Mouse (Mus musculus) T-cell, adult 2 months (primary cell): ENCODE results near the gene Snx3.

Experiments
- DNase-seq: peaks from one replicate; pipeline ENCODE4 v3.0.0; 2022; ENCODE audit warnings: low spot score

Snx3 gene

GRCm38 (mm10) chr10:42578698-42579474, 77.1 kb downstream of the Snx3 start:
- no peak for DNase-seq

DNA sequence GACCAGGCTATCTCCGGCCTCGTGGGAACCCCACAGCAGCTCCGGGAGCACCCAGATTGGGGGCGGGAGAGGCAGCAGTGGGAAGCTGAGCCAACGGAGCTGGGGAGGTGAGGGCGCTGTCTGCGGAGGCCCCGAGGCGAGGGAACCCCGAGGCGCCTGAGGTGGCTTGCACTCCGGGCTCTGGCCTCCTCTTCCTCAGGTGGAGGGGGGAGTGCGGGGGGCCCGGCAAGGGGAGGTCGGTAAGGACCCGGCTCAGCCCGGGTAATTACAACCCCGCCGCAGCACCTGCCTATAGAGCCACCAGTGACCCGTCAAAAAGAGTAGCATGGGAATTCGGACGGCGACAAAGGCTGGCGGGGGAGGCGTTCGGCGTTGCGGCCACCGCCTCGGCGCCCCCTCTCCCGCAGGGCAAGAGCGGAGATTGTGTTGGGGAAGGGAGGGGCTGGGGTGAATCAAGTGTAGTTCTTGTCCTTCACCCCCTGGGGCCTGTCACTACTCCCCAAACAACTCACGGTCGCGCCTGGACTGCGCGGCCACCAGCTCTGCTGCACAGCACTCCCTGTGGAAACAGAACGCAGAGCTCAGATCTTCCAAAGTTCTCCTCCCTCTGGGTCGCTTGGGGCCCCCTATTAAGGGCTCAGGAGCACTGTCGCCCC, 77.8 kb downstream of the Snx3 start:
- DNase-seq, result no peak

DNA sequence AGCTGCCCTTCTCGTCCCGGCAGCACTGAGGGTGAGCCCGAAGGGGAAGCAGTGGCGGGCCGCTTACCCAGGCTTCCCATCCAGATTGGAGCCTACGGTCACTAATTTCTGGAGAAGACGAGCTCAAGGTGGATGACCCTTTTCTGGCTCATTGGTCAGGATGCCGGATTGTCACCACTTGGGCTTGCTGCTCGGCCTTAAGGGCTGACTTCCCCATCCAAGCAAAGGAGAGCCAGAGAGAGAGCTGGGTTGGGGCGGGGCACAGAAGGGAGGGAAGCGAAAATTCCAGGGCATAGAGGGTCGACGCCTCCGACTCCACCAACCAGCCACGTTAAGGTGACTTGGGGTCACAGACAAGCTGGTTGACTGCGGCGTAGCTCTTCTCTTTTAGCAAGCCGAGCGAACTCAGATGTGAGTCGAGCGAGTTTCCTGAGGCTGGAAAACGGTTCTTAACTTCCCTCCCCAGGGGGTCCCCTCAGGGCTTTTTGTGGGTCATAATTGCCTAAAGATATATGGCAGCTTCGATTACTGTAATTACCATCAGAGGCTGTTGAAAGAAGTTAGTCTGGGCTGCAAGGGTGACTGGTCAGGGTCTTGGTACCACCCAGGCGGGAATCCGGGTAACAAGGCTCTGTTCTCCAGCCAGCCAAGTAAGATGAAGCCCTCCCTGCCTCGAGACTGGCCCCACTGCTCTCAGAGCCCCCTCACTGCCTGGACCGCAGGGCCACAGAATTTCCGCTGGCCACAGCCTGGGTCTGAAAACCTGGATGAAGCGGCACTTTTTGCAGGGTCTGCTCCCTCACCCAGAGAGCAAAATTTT, 78.5 kb downstream of the Snx3 start:
- DNase-seq, result no peak

- no peak for DNase-seq
Observed at GRCm38 (mm10) chr10:42580951-42581277, 79.1 kb downstream of the Snx3 start.

GRCm38 (mm10) chr10:42581694-42582565, 80.1 kb downstream of the Snx3 start:
- no peak for DNase-seq

GRCm38 (mm10) chr10:42582566-42583110, 80.8 kb downstream of the Snx3 start:
- DNase-seq, result no peak

DNA sequence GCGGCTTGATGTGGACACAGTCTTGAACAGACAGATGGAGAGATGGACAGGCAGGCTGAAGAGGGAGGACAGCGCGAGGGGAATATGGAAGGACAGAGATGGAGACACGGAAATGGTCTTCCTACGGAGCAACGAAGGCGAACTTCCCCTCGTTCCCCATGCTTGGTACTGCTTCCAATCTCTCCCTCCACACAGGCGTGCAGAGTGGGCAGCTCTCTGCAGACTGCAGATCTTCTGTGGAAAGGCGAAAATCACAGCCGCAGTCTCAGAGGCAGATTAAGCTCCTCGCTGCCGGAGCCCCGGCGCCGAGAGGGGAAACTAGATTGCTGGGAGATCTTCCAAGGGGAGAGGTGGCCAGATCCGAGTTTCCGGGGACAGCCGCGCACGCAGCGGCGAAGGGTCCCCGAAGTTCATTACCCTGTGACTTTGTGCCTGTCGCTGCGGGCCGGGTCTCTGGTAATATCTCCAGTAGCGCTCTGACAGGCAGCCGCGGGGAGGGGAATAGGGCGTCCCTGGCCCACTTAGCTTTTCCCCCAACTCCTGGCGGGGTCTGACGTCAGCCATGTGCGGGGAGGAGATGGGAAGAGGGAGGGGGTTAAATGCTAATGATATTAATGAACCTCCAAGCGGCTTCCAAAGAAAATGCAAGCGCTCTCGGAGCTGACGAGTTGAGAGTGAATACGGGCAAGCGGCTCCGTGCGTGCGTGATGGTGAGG, 81.5 kb downstream of the Snx3 start, which contains the start of the genes Nr2e1 and Ostm1:
Nr2e1 (minus strand) TSS at position 476 of the 716 bp plus-strand sequence.
Ostm1 (plus strand) TSS at position 666 of the 716 bp plus-strand sequence.
- DNase-seq, result no peak

- no peak for DNase-seq
Observed at GRCm38 (mm10) chr10:42583902-42584435, 82.1 kb downstream of the Snx3 start.

DNA sequence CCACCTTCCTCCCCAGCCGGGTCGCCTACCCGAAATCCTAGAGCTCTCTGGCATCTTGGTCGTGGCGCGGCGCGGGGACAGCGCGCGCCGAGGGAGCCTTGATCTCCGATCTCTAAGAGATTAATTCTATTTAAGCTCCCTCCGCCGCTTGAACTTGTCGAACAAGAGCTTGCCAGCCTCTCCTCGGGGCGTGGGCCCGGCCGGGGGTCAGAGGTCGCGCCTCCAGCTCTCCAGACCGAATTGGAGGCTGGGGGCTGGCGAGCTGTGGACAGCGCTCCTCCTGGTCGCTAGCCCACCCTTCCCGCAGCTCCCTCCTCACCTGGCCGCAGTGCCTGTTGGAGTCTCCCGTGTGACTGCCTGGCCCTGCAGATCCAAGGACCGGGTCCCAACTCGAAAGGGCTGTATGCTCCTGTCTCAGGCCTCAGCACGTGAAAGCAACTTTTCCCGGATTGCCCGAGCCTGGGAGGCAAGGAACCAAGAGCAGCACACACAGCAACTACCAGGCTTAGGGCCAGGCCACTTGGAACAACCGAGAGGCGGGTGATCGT, 82.7 kb downstream of the Snx3 start:
- no peak for DNase-seq
